ENCODE assay signal across 8 mouse cellular contexts in genomic region chr19:29334068-29334745, GRCm38 (mm10). TPM values are rescaled to one million over a fixed set of nuclear protein-coding genes. Genes with fewer than 3 reads are reported as not detected.
DNase-seq lines count a peak whose midpoint lies in the region; ATAC-seq lines count a peak whose summit lies in the region.

Gene Rln1 (minus strand): TSS chr19:29334670.

- peak; percentile 76 for ATAC-seq in cerebellum, adult (ENCODE audit: insufficient number of reproducible peaks, low FRiP score, low TSS enrichment)
- ATAC-seq in forebrain, embryonic 13.5 days, result peak; percentile 77
- no peak for ATAC-seq in intestine, embryonic 14.5 days (replicated peaks; ENCODE audit: low FRiP score, low TSS enrichment, low read depth)
- ATAC-seq in liver, embryonic 13.5 days (ENCODE audit: low read depth), result no peak
- no peak for ATAC-seq in megakaryocyte progenitor cell, adult 5-6 weeks (replicated peaks; ENCODE audit: poor library complexity)

- 2% methylated on average over 23 of the region's 23 CpGs for WGBS in forebrain, embryonic 13.5 days
- WGBS in intestine, embryonic 14.5 days, result 3% methylated on average over 23 of the region's 23 CpGs
- WGBS in liver, embryonic 13.5 days (ENCODE audit: insufficient replicate concordance), result 9% methylated on average over 23 of the region's 23 CpGs

- intact Hi-C loops in left cerebral cortex, postnatal 36 days (cut with DNase I), result no loop called here

- peak; percentile 23 to 24 for DNase-seq in left cerebral cortex, postnatal 36 days (ENCODE audit: low spot score in 2 of 2)
- no peak for DNase-seq in left cerebral cortex, adult 11 months (ENCODE audit: low spot score)
- peak; percentile 80 for DNase-seq in intestine, embryonic 14.5 days (ENCODE audit: low spot score)
- no peak for DNase-seq in liver, embryonic 13.5 days
- peak; percentile 27 to 45 for DNase-seq in right cerebral cortex, adult 2 months (ENCODE audit: low spot score in 2 of 2)

- H3K27ac ChIP-seq in forebrain, embryonic 13.5 days, result no peak within 1 kb of the TSS
- no peak within 1 kb of the TSS for H3K27ac ChIP-seq in intestine, embryonic 14.5 days (ENCODE audit: low read depth)
- no peak within 1 kb of the TSS for H3K27ac ChIP-seq in liver, embryonic 13.5 days

- peak within 1 kb of the TSS; percentile 74 for H3K9ac ChIP-seq in forebrain, embryonic 13.5 days
- peak within 1 kb of the TSS; percentile 58 for H3K9ac ChIP-seq in intestine, embryonic 14.5 days (ENCODE audit: low read length)
- 0 out of 2 replicates have a peak within 1 kb of the TSS, but pooled peaks have one; percentile 22 for H3K9ac ChIP-seq in liver, embryonic 13.5 days

- H3K27me3 ChIP-seq in forebrain, embryonic 13.5 days, result peaks cover 5% of the 10 kb centered on the region; the same call in 1 of the 2 replicates
- H3K27me3 ChIP-seq in intestine, embryonic 14.5 days (replicated peaks; ENCODE audit: control insufficient read depth, insufficient read depth, low read length), result no peaks in the 10 kb centered on the region
- peaks cover 37% of the 10 kb centered on the region for H3K27me3 ChIP-seq in liver, embryonic 13.5 days

- H3K4me3 ChIP-seq in forebrain, embryonic 13.5 days, result peak within 1 kb of the TSS; percentile 46
- H3K4me3 ChIP-seq in intestine, embryonic 14.5 days (ENCODE audit: low read depth, low read length), result peak within 1 kb of the TSS; percentile 37
- peak within 1 kb of the TSS; percentile 25 for H3K4me3 ChIP-seq in liver, embryonic 13.5 days (replicated peaks)

- peaks cover 15% of the 10 kb centered on the region for H3K4me1 ChIP-seq in forebrain, embryonic 13.5 days
- H3K4me1 ChIP-seq in intestine, embryonic 14.5 days (replicated peaks; ENCODE audit: control insufficient read depth, insufficient read depth, low read length), result no peaks in the 10 kb centered on the region; the same call in 1 of the 2 replicates
- peaks cover 6% of the 10 kb centered on the region; the same call in 1 of the 2 replicates for H3K4me1 ChIP-seq in liver, embryonic 13.5 days (replicated peaks)

- H3K9me3 ChIP-seq in forebrain, embryonic 13.5 days (replicated peaks), result no peaks in the 10 kb centered on the region
- no peaks in the 10 kb centered on the region for H3K9me3 ChIP-seq in intestine, embryonic 14.5 days (ENCODE audit: control insufficient read depth, low read length)
- no peaks in the 10 kb centered on the region for H3K9me3 ChIP-seq in liver, embryonic 13.5 days (replicated peaks)

- peak within 1 kb of the TSS; percentile 80 for H3K4me2 ChIP-seq in forebrain, embryonic 13.5 days
- peak within 1 kb of the TSS; percentile 77 for H3K4me2 ChIP-seq in intestine, embryonic 14.5 days (ENCODE audit: low read length)
- H3K4me2 ChIP-seq in liver, embryonic 13.5 days, result peak within 1 kb of the TSS; percentile 55

- H3K36me3 ChIP-seq in forebrain, embryonic 13.5 days (ENCODE audit: poor library complexity, severe bottlenecking), result no peaks in the 10 kb centered on the region
- no peaks in the 10 kb centered on the region for H3K36me3 ChIP-seq in intestine, embryonic 14.5 days (ENCODE audit: control insufficient read depth, insufficient read depth, low read length)
- H3K36me3 ChIP-seq in liver, embryonic 13.5 days, result no peaks in the 10 kb centered on the region

RNA-seq across cellular contexts. Expression of gene Rln1, which starts in this region (rescaled TPM):
- total RNA-seq in left cerebral cortex, postnatal 36 days (2021), result 1 to 10 TPM; 1.2 to 1.5 TPM
- 1.6 TPM in 2 replicates for polyA plus RNA-seq in forebrain, embryonic 13.5 days (2015; fragmentation: Nextera tagmentation; extraction: Ambion mirVana)
- polyA plus RNA-seq in intestine, embryonic 14.5 days (2014; fragmentation: Nextera tagmentation; extraction: Ambion mirVana), result 0.51 and 0.53 TPM in 2 replicates
- 0.15 TPM in 1 of 2 replicates, not detected in the other for polyA plus RNA-seq in liver, embryonic 13.5 days (2015; fragmentation: Nextera tagmentation; extraction: Ambion mirVana)
- total RNA-seq in megakaryocyte progenitor cell, adult 5-6 weeks (2015), result not detected in 2 replicates
- not detected in 2 replicates for total RNA-seq in megakaryocyte progenitor cell, adult 5-6 weeks (2017)

Comparison
In these comparisons a context has a peak if more than half of its experiments do, and no peak if none do; other contexts are left out.
1. DNase-seq: peak in left cerebral cortex, postnatal 36 days (2 of 2) and right cerebral cortex, adult 2 months (2 of 2); none in left cerebral cortex, adult 11 months (single experiment) and liver, embryonic 13.5 days (single experiment).
2. Peak in DNase-seq, H3K4me3 ChIP-seq, H3K9ac ChIP-seq and H3K4me2 ChIP-seq in intestine, embryonic 14.5 days; RNA of the gene not detected or under 1 TPM.
3. ATAC-seq: peak in cerebellum, adult (single experiment) and forebrain, embryonic 13.5 days (single experiment); none in intestine, embryonic 14.5 days (single experiment), liver, embryonic 13.5 days (single experiment) and megakaryocyte progenitor cell, adult 5-6 weeks (single experiment).
4. H3K9ac ChIP-seq: peak in every context shown above with its lines; median percentile 74 in forebrain, embryonic 13.5 days; 58 in intestine, embryonic 14.5 days; 22 in liver, embryonic 13.5 days.
5. Peak in every context shown above with its lines, with median percentiles within 50 percentile points of each other: H3K4me2 ChIP-seq and H3K4me3 ChIP-seq.